ENCODE assay signal across 14 mouse cellular contexts in the genomic region with DNA sequence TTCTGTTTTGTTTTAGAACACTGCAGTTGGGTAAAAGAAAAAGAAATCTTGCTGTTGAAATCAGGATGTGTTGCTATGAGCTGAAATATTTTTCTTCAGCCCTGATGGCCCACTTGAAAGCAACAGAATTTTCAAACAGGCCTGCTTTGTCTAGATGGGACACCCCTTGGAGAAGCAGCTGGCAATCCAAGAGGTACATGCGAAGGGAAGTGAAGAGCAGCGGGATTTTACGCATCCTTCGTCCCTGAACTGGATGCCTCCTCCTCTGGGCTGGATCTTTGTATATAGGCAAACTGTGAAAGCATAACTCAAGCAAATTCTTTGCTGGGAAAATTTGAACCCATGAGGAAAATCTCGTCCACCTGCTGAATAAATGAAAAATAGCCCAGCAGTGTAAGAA.
DNase-seq lines count a peak whose midpoint lies in the region; ATAC-seq and TF ChIP-seq lines count a peak whose summit lies in the region.
"Had no signal": no experiment of that assay in that cellular context is flagged by ENCODE, and none has a peak within 500 bp of the region (broad histone marks: within the 10 kb centered on the region; RNA-seq: fewer than 3 reads in every experiment).

No protein-coding gene starts in this region.

- no peaks in the 10 kb centered on the region for H3K36me3 ChIP-seq in kidney, postnatal 0 days (ENCODE audit: insufficient read depth, low read length)
- no peaks in the 10 kb centered on the region for H3K36me3 ChIP-seq in hindbrain, embryonic 10.5 days
- no peaks in the 10 kb centered on the region for H3K36me3 ChIP-seq in hindbrain, embryonic 15.5 days
- H3K36me3 ChIP-seq in neural tube, embryonic 15.5 days: no peaks in the 10 kb centered on the region
- H3K36me3 ChIP-seq: forebrain, embryonic 15.5 days; heart, embryonic 15.5 days had no signal

- no peak for ATAC-seq in kidney, postnatal 0 days (replicated peaks; ENCODE audit: low FRiP score, low read depth)
- no peak for ATAC-seq in hindbrain, embryonic 15.5 days (ENCODE audit: low FRiP score, low read depth)
- ATAC-seq in neural tube, embryonic 15.5 days (ENCODE audit: low FRiP score): no peak
- ATAC-seq: forebrain, embryonic 15.5 days; inflammation-experienced regulatory T-cells, adult 6 months; liver, postnatal 0 days had no signal

- H3K9ac ChIP-seq in kidney, postnatal 0 days (ENCODE audit: low read depth, low read length): no peak overlapping the region
- no peak overlapping the region for H3K9ac ChIP-seq in hindbrain, embryonic 15.5 days
- H3K9ac ChIP-seq in neural tube, embryonic 15.5 days (replicated peaks): no peak overlapping the region
- H3K9ac ChIP-seq: forebrain, embryonic 15.5 days; heart, embryonic 15.5 days; liver, postnatal 0 days had no signal

- 0 out of 2 replicates have a peak, but pooled peaks cover 18% of the 10 kb centered on the region for H3K4me1 ChIP-seq in kidney, postnatal 0 days (replicated peaks; ENCODE audit: insufficient read depth, low read length)
- H3K4me1 ChIP-seq in hindbrain, embryonic 10.5 days (replicated peaks): peaks cover 58% of the 10 kb centered on the region
- peaks cover 54% of the 10 kb centered on the region for H3K4me1 ChIP-seq in hindbrain, embryonic 15.5 days (replicated peaks)
- peaks cover 56% of the 10 kb centered on the region for H3K4me1 ChIP-seq in neural tube, embryonic 15.5 days

- 0 out of 2 replicates have a peak overlapping the region, but pooled peaks have one; percentile 1 for H3K4me3 ChIP-seq in kidney, postnatal 0 days (replicated peaks; ENCODE audit: low read depth, low read length)
- no peak overlapping the region for H3K4me3 ChIP-seq in hindbrain, embryonic 10.5 days
- no peak overlapping the region for H3K4me3 ChIP-seq in hindbrain, embryonic 15.5 days
- H3K4me3 ChIP-seq in neural tube, embryonic 15.5 days (replicated peaks): no peak overlapping the region
- H3K4me3 ChIP-seq: forebrain, embryonic 15.5 days; heart, embryonic 15.5 days had no signal

- H3K27me3 ChIP-seq in kidney, postnatal 0 days (ENCODE audit: insufficient read depth, low read length): no peaks in the 10 kb centered on the region
- no peaks in the 10 kb centered on the region for H3K27me3 ChIP-seq in hindbrain, embryonic 10.5 days (ENCODE audit: insufficient read depth, poor library complexity, severe bottlenecking)
- no peaks in the 10 kb centered on the region for H3K27me3 ChIP-seq in hindbrain, embryonic 15.5 days
- H3K27me3 ChIP-seq in neural tube, embryonic 15.5 days (replicated peaks): no peaks in the 10 kb centered on the region
- H3K27me3 ChIP-seq: forebrain, embryonic 15.5 days; heart, embryonic 15.5 days had no signal

- no peak for DNase-seq in kidney, postnatal 0 days (ENCODE audit: low spot score)
- DNase-seq in kidney, adult 11 months: no peak
- no peak for DNase-seq in hindbrain, embryonic 10.5 days (ENCODE audit: low spot score)
- no peak for DNase-seq in frontal cortex, postnatal 10 days (ENCODE audit: low spot score in 2 of 2)
- DNase-seq in left cerebral cortex, adult 8-10 months (ENCODE audit: low spot score in 2 of 2): no peak
- DNase-seq: adrenal gland, adult 8-10 months; cerebellum, postnatal 36 days; gastrocnemius, postnatal 25 days; liver, postnatal 0 days had no signal

- no peaks in the 10 kb centered on the region for H3K9me3 ChIP-seq in kidney, postnatal 0 days (replicated peaks; ENCODE audit: low read length)
- 0 out of 2 replicates have a peak, but pooled peaks cover 4% of the 10 kb centered on the region for H3K9me3 ChIP-seq in hindbrain, embryonic 10.5 days
- no peaks in the 10 kb centered on the region for H3K9me3 ChIP-seq in hindbrain, embryonic 15.5 days
- H3K9me3 ChIP-seq in neural tube, embryonic 15.5 days (replicated peaks): no peaks in the 10 kb centered on the region
- H3K9me3 ChIP-seq: forebrain, embryonic 15.5 days; heart, embryonic 15.5 days had no signal

- WGBS in kidney, postnatal 0 days: 54% methylated on average over 5 of the region's 5 CpGs
- 31% methylated on average over 5 of the region's 5 CpGs for WGBS in hindbrain, embryonic 10.5 days
- WGBS in hindbrain, embryonic 15.5 days: 27% methylated on average over 5 of the region's 5 CpGs
- 33% methylated on average over 5 of the region's 5 CpGs for WGBS in neural tube, embryonic 15.5 days

- no peak for TF ChIP-seq CTCF in kidney, postnatal 0 days (IDR thresholded peaks at IDR 0.05; ENCODE audit: low read depth)

- H3K27ac ChIP-seq in kidney, postnatal 0 days: peak overlapping the region; percentile 82
- 0 out of 2 replicates have a peak overlapping the region, but pooled peaks have one; percentile 40 for H3K27ac ChIP-seq in hindbrain, embryonic 10.5 days
- peak overlapping the region; percentile 76 for H3K27ac ChIP-seq in hindbrain, embryonic 15.5 days (replicated peaks)
- peak overlapping the region; percentile 84 for H3K27ac ChIP-seq in neural tube, embryonic 15.5 days (replicated peaks)
- H3K27ac ChIP-seq: forebrain, embryonic 15.5 days; heart, embryonic 15.5 days had no signal

- peak overlapping the region; percentile 11; the same call in 1 of the 2 replicates for H3K4me2 ChIP-seq in kidney, postnatal 0 days (ENCODE audit: low read length)
- H3K4me2 ChIP-seq in hindbrain, embryonic 15.5 days: no peak overlapping the region
- no peak overlapping the region for H3K4me2 ChIP-seq in neural tube, embryonic 15.5 days
- H3K4me2 ChIP-seq: forebrain, embryonic 15.5 days had no signal
